Mouse (Mus musculus) cerebellum, adult 11 months (tissue): ENCODE data around the gene Gm13128.
"Not testable (repeated sequence)": the region's sequence is repeated elsewhere in the genome, so short reads cannot be mapped to it uniquely, and the experiment has no call there.

ENCODE experiments used
- DNase-seq: peaks from one replicate; pipeline ENCODE4 v3.0.0; 2022

The Gm13128 gene

GRCm38 (mm10) chr4:144329949-144330348 is at the start of gene Gm13128:
Gene Gm13128 (plus strand): TSS chr4:144330249.
- not testable (repeated sequence) for DNase-seq

DNA sequence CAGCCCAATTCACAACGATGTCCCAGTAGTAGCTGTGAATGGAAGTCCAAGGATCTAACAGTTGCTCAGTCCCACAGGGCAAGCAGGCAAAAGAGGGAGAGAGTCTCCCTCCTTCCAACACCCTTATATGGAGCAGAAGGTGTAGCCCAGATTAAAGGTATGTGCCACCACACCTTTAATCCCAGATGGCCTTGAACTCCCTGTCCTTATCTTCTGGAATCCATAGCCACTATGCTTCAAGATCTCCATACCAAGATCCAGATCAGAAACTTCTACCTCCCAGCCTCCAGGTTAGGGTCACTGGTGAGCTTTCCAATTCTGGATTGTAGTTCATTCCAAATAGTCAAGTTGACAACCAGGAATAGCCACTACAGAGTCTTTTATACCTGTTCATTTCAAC is 49.7 kb upstream of the Gm13128 start, which contains the start of gene Pramel5:
Gene Pramel5 (minus strand): TSS at position 101 of the 400 bp plus-strand sequence.
- DNase-seq = not testable (repeated sequence)

DNA sequence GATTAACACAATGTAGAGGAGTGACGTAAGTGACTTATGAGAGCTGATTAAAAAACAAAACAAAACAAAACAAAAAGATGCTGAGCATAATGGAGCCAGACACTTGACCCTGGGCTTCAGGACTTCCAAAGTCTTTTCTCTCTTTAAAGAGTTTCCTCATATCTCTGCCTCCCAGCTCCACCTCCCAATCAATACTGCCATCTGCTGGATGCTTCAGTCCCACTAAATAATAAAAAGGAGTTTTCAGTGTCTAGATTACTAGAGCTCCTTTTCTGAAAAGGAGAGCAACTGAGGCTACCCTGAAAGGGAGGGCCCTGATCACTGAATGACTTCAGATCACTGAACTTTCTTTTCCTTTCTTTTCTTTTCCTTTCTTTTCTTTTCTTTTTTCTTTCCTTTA is 30.6 kb upstream of the Gm13128 start:
- not testable (repeated sequence) for DNase-seq

- not testable (repeated sequence) for DNase-seq
Measured at GRCm38 (mm10) chr4:144312666-144313460, 17.2 kb upstream of the Gm13128 start.

DNA sequence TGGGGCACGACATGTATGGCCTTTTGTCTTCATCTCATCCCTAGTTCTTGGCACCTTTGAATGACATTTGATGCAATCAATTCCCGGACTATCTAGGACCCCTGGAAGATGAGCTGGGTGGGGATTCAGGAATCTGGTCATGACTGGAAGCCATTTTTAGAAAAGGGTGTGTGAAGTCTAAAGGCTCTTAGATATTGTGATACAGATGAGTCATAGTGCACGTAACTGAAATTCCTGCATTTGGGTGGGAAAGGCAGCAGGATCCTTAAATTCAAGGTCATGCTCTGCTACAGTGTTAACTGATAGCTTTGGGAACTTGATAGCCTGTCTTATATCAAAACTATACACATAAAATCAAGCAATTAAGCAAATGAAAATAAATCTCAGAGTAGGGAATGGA is 5.8 kb downstream of the Gm13128 start:
- not testable (repeated sequence) for DNase-seq

GRCm38 (mm10) chr4:144357642-144358041 is 27.6 kb downstream of the Gm13128 start, which contains the start of gene Gm13119:
Gene Gm13119 (plus strand): TSS chr4:144357942.
- DNase-seq = not testable (repeated sequence)

- DNase-seq = no peak
Measured at GRCm38 (mm10) chr4:144377911-144378310, 47.9 kb downstream of the Gm13128 start, which contains the start of gene Pramef20. Gene Pramef20 (minus strand): TSS chr4:144377933.
